Mouse (Mus musculus) NIH3T3 (cell line): ENCODE measurements around the gene Capn12.
A peak's percentile ranks its signal among the peaks of the same experiment; 100 is the strongest.

ENCODE experiments used
- DNase-seq: peaks from one replicate; pipeline ENCODE4 v3.0.0-alpha.2; 2012; ENCODE audit warnings: low read depth

Gene Capn12

DNA sequence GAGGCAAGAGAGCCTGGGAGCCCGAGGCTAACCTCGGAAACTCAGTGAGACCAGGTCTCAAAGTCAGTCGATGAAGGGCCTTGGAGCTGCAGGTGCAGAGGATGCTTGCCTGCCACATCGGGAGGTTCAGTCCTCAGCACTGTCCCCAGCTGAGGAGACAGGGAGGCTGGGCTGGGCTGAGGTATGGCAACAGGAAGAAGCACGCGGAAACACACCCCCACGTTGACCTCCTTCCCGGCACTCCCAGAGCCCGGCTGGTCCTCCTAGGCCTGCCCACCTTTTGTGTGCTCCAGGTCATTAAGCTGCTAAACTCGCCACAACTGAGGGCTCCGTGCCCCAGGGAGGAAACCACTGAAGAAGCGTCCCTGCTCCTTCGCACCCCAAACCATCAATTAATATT is at the start of gene Capn12:
TSS of gene Capn12 (plus strand) at position 224 of the 400 bp plus-strand sequence.
- no peak for DNase-seq

DNA sequence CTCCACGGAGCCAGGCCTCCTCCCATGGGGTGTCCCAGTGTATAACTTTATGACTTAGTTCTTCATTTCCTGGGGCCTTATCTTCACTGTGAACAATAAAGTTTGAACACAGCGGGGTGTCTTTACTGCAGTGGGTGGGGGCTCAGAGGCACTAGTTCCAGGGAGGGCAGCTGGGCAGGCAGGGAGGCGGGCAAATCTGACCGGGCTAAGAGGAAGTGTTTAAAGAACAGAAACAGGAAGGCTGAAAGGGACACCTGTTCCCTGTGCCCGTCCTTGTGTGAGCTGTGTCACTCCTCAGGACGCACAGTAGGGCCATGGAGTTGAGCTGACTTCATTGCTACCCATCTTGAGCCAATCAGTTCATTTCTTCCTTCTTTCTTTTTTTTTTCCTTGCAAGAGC is 49.1 kb upstream of the Capn12 start:
- DNase-seq, result no peak

DNA sequence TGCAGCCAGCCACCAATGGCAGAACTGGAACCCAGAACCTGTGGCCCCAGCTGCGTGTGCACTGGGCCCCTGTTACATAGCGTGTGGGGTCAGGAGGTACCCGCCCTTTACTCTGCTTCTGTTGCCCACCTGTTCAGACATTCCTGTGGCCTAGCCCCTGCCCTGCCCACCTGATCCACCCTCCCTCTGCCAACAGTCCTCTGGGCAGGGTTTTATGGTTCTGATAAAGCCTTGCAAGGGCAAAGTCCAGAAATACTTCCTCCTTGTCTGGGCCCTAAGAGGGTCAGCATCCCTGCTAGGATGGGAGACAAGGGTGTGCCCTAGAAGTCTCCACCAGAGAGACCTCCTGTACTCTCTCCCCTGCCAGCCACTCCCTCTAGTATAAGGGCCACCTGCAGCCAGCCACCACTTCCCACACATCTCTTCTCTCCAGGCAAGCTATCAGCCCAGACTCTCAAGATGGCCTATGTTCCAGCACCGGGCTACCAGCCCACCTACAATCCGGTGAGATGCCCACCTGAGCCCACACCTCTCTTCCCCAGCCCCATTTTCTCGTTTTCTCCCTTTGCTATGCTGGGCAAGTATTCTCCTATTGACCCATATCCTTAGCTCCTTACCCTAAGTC is 47.4 kb upstream of the Capn12 start, which contains the start of gene Lgals4:
TSS of gene Lgals4 (plus strand) at position 132 of the 625 bp plus-strand sequence.
- DNase-seq, result no peak

DNA sequence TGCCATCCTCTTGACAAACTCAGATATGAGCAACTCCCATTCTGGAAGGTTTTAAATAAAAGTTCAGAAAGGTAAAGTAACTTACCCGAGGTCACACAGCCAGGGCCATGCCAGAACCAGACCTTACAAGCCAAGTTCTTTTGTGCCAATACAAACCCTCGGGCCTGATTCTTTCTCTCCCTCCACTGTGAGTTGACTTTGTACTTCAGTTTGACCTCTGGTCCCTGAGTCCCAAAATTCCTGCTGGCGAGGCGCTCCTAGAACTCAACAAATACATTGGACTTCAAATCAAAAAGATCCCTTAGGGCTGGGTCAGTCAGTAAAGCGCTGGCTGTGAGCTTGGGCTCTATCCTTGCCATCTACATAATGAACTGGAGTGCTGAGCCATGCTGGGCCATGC is 44.3 kb upstream of the Capn12 start:
- DNase-seq, result no peak

DNA sequence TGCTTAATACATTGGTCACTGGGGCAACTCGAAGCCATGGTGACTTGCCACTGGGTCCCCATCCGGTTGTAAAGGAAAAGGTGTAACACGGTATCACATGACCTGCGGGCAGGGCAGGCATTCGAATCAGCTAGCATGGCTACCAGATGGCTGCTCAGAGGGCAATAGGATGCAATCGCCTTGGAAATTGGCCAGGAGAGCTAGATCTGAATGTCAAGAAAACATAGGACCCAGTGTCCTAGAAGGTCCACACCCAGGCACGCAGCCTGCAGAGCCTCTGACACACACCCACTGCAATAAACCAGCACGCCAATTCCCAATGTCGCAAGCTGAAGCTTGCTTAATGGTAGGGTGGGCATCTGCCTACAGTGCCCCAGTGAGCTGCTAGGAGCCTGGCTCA is 42.9 kb upstream of the Capn12 start:
- DNase-seq, result no peak

DNA sequence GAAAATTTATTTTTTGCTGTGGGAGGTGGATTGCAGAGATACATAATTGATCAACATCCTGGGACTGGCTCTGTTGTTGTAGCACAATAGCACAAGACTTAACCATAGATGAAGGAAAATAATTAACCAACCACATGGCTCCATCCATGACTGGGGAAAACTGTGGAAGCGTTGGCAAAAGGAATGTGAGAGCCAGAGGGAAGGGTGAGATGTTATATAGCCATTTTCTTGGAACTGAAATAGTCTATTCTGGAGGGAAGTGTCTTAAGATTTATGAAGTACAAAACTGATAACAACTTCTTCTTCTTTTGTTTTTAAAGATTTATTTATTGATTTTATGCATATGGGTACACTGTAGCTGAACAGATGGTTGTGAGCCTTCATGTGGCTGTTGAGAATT is 33.9 kb upstream of the Capn12 start:
- DNase-seq, result no peak

DNA sequence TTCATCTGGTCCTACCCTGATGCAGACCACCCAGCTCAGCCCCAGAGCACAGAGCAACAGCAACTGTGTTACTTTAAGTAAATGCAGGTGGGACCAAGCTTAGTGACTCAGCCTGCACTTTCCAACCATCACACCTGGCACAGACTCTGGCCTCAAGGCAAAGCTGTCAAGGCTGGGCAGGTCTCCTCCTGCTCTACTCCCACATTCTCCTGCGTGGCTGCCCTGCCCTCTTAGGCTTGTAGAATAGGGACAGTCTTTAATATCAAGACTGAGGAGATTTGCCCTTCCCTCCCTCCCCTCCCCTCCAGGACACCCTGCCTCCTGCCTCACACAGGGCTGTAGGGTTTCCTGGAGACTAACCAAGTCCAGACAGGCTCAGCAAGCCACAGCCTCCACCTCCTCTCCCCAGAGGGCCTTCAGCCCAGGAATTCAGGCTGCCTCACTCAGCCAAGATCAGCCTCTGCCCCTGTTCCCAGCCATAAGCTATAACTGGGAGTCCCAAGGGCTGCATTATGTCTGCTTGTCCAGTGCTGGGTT is 31.5 kb upstream of the Capn12 start:
- peak; percentile 78 for DNase-seq

DNA sequence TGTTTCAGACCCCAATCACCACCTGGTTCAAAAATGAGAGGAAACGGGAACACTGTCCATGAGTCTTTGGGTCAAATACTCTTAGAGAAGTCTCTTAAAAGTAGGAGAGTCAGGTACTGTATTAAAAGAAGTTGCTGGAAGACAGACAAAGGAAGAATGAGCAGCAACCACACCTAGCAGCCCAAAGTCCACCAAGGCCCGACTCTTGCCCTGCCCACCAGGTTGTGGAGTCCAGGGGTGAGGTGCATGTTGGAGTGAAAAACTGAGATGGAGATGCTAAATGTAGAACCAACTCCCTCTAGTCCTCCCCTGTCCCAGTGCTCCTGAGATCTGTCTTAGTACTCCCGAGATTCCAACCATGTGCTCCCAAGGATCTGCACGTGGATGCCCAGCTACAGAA is 30.6 kb upstream of the Capn12 start:
- no peak for DNase-seq

DNA sequence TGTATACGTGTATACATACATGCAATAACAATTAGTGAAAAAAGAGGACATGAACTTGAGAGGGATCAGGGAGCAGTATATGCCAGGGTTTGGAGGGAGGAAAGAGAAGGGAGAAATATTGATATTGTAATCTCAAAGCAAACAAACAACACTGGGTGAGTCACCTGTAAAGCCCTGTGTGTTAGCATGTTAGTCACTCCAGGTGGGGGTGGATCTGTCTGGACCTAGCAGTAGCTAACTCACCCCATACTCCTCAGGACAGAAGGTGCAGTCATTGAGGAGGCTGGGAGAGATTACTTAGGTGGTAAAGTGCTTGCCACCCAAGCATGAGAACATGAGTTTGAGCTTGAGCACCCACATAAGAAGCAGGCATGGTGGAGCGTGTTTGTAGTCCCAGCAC is 21.3 kb upstream of the Capn12 start:
- DNase-seq, result no peak

DNA sequence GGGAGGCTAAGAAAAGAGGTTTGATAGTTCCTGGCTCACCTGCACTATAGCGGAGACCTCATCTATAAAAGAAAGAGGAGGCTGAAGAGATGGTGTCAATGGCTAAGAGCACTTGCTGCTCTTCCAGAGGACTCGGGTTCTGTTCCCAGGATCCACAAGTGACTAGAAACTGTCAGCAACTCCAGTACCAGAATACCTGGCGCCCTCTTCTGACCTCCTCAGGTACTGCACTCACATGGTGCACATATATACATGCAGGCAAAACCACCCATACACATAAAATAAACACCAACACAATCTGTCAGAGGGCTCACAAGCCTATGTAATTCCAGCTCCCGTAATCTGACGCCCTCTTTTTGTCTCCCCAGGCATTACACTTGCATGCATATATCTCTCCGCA is 20.3 kb upstream of the Capn12 start:
- DNase-seq, result no peak

DNA sequence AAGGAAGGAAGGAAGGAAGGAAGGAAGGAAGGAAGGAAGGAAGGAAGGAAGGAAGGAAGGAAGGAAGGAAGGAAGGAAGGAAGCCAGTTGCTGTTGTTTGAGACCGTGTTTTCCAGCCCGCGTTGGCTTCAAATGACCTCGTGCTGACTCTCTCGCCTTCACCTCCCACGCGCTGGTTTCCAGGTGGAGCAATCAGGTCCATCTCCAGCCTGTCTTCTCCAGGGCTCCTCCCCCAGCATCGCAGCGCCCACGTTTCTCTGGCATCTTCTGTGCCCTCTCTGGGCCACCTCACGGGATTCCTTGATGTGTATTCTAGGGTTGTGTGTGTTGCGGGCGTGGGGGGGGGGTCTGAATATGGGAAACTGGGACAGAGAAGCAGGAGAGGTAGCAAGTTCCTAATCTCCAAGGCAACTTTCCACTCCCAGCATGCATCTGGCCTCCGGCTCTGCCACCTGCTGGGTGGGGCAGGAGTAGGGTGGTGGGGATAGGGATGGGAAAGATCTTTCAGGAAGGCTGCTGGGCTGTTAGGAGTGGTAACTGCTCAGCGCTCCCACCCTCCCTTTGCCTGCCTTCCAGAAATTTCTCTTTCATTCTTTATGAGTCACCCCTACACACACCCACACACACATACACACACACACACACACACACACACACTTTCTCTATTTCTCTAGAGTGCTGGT is 18.3 kb upstream of the Capn12 start:
- no peak for DNase-seq

DNA sequence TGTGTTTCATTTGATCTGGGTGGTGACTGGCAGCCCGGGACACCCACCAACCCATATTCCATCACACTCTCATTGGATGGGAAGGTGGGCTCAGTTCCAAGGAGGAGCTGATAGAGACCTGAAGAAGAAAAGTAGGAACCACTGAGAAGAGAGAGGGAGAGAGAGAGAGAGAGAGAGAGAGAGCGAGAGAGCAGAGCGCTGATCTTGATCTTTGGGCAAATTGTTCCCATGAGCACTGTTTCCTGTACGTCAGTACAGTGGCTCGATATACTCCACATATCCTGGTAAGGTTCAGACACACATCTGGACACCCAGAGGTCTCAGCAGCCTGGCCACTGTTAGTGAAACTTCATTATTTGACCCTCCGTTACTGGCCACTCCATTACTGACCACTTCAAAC is 17.7 kb upstream of the Capn12 start, which contains the start of gene Lgals7:
TSS of gene Lgals7 (plus strand) at position 314 of the 400 bp plus-strand sequence.
- no peak for DNase-seq

DNA sequence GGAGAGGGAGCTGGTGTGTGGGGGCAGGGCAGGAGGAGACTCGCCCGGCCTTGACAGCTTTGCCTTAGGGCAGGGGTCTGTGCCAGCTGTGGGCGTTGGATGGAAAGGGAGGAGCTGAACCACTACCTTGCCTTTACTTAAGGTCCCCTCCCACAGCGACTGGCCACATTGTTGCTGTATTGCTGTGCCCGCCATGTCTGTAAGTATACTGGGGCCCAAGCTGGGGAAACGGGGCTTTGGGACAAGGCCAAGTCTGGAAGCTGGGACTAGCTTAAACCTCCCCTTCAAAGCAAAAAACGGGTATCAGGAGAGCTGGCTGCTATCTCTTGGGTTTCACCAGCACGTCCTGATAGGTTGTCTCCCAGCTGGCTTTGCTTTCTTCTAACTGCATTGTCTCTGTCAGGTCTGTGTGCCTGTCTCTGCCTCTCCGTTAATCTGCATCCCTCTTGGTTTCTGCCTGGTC is 16.9 kb upstream of the Capn12 start:
- peak; percentile 38 for DNase-seq

DNA sequence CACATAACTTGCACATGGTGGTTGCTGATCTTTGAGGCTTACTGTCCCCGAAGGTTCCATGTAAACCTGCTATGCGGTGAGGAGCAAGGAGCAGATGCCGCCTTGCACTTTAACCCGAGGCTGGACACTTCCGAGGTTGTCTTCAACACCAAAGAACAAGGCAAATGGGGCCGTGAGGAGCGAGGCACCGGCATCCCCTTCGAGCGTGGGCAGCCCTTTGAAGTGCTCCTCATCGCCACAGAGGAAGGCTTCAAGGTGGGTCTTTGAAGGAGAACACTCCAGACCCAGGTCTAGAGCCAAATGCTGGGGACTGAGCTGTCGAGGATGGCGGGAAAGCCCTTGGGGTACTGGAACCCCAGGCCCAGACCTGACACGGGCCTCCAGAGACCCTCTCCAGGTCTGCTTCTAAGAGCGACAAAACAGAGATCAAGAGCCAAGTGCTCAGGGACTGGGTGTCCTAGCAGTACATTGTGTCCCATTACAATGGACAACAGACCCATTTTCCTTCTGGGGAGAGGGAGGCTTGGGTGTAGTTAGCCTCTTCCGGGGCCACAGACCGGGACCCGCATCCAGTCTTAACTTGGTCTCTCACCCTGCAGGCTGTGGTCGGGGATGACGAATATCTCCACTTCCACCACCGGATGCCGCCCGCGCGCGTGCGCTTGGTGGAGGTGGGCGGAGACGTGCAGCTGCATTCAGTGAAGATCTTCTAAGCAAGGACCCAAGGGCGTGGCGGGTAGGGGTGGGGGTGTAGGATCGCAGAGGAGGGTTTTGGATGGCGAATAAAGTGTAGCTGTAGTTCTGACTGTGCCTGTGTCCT is 15.5 kb upstream of the Capn12 start:
- peak; percentile 90 for DNase-seq

DNA sequence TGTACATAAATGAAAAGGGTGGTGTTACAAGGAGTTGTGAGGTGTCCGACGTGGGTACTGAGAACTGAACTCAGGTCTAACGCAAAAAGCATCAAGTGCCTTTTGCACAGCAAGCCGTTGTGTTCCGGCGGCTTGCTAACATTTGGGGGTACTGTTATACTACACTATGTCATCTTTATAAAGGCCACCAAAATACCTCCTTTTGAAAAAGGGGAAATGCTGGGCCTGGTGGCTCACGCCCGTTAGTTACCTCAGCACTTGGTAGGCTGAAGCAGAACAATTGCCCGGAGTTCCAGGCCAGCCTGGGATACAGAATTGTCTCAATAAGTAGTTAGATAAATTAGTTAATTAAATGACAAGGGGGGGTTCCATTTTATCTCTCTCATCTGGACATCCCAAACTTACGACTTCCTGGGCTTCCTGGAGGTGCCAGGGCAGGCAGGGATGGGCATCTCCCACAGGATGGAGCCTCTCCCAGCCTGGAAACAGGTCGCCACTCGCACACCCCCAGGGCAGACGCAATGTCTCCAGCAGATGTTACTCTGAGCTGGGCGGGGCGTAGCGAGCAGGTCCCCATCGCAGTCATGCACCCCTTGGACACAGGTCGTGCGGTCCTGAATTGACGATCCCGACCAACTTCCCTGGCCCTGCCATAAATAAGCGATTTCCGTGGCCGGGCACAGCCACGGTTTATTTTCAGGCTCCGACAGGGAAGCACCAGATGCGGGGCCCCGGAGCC is 14.3 kb upstream of the Capn12 start:
- no peak for DNase-seq

DNA sequence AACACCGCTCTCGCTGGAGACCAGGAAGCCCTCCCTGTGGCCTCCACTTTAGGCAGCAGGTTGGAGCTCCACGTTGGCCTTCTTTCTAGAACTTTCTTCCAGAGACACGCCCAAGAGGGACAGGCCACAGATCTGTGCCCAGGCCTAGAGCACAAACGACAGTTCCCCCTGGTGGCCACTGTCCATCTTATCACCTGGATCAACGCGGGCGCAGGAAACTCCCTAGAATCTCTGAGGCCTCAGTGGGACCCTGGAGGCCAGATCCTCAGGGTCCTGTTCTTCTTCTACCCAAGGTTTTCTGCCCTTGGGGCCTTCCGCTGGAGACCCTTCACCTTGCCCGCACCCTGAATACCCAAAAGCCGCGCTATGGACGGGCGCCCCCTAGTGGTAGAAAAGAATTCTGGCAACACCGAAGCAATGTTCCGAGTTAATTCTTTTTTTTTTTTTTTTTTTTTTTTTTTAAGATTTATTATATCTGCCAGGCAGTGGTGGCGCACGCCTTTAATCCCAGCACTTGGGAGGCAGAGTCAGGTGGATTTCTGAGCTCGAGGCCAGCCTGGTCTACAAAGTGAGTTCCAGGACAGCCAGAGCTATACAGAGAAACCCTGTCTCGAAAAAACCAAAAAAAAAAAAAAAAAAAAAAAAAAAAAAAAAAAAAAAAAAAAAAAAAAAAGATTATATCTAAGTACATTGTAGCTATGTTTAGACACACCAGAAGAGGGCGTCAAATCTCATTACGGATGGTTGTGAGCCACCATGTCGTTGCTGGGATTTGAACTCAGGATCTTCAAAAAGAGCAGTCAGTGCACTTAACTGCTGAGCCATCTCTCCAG is 13.5 kb upstream of the Capn12 start:
- DNase-seq, result peak; percentile 87

DNA sequence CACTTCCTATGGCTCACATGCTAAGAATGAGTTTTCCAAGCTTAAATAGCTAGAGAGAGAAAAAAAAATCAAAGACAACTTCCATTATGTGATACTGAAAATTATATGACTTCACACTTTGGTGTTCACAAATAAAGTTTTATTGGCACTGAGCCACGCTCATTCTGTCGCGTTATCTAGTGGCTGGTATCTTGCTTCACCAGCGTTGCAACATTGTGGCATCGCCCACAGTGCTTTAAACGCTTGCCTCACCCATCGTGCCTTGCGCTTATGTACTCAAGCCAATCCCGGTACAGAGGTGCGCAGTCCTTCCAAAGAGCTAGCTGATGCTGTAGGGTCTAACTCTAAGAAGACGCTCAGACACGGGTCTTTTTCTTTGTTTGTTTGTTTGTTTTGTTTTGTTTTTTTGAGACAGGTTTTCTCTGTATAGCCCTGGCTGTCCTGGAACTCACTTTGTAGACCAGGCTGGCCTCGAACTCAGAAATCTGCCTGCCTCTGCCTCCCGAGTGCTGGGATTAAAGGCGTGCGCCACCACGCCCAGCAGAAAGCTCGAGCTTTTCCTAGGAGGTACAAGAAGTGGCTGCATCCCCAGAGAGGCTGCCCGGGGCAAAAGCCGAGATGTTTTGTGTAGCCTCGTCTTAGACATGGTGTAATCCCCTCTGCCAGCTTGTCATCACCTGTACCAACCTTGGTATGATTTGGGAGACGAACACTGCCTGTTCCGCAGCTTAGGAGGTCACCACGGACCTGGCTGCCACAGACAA is 10.1 kb upstream of the Capn12 start:
- no peak for DNase-seq

DNA sequence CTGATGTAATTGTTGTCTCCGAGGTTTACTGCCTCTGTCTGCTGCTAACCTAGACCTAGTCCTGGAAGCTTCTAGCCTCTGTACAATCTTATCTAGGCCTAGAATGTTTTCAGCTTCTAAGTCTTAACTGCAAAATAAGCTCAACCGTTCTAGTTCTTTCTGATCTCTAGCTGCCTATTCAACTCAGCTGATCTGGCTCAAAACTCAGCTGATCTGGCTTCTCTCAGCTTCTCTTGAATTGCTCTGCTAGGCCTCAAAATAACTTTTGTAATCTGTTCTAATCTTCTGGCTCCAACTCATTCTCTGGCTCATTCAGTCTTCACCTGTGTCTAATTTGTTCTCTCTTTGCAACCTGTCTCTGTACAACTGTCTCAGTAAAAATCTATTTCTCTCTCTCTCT is 6.7 kb upstream of the Capn12 start:
- no peak for DNase-seq

DNA sequence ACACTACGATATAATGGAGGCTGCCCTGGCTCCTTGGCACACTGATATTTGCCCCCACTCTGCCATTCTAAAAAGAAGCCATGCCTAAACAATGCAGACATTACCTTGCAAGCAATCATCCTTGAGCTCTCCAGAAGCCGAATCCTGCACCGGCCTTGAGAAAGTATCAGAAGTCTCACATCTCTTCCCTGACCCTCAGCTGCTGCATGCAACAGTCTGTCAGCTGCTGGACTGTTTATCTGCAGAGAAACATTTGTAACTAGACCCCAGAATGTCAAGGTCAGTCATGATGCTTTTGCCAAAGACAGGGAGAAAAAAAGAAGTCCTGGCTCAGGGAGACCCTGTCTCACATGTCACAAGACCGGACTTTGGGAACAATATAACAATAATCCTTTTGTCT is 5.1 kb upstream of the Capn12 start:
- DNase-seq, result no peak

DNA sequence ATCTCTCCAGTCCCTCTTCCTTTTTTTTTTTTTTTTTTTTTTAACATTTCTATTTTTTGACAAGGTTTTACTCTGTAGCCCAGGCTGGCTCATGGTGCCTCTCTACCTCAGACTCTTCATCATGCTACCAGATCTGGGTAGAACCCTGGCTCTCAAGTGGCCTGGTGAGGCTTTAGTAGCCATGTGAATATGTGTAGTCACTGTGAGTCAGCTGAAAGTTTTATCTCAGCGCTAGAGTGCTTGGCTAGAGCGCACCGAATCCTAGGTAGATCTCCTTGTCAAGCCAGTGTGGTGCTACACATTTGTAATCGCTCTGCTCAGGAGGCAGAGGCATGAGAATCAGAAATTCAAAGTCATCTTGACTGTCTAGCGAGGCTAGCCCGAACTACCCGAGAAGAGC is 4.1 kb upstream of the Capn12 start:
- no peak for DNase-seq
